Mouse (Mus musculus) CH12.LX (cell line): ENCODE data around the gene AC124502.3. TPM values are rescaled to one million over a fixed set of nuclear protein-coding genes. Genes with fewer than 3 reads are reported as not detected.

ENCODE experiments used
- DNase-seq: peaks from one replicate; pipeline ENCODE4 v3.0.0-alpha.2; 2013; ENCODE audit errors: extremely low read depth
- H3K27ac ChIP-seq: 2 replicates; pipeline ENCODE4 v1.5.1; 2012; ENCODE audit warnings: low read depth, mild to moderate bottlenecking, control low read depth, moderate library complexity; ENCODE audit not compliant: insufficient read depth
- H3K27me3 ChIP-seq: replicated peaks from 2 replicates; pipeline ENCODE3; 2012; ENCODE audit warnings: inconsistent platforms
- H3K36me3 ChIP-seq, 2 experiments: replicated peaks in 1 of 2; 2 replicates each; pipeline versions ENCODE3 to v1.6.1; 2012; ENCODE audit warnings: inconsistent platforms in 1 of 2, low read length in 1 of 2, mild to moderate bottlenecking in 1 of 2, mixed read lengths in 1 of 2, moderate library complexity in 1 of 2; ENCODE audit not compliant: control insufficient read depth in 1 of 2, insufficient read depth in 1 of 2
- H3K4me1 ChIP-seq, 2 experiments: 2 replicates each; pipeline ENCODE4 v1.6.1; 2012; ENCODE audit warnings: inconsistent platforms in 1 of 2, moderate library complexity in 1 of 2; ENCODE audit not compliant: insufficient read depth in 2 of 2, control insufficient read depth in 1 of 2
- H3K4me2 ChIP-seq: 2 replicates; pipeline ENCODE4 v1.6.1; 2012; ENCODE audit warnings: low read depth, mild to moderate bottlenecking, control low read depth; ENCODE audit not compliant: poor library complexity, insufficient read depth, severe bottlenecking
- H3K4me3 ChIP-seq, 3 experiments: fragments of 150-350 bp in 1 of 3; sonication (generic) in 1 of 3; replicated peaks in 1 of 3; 2 replicates each; pipeline versions ENCODE3 to v1.5.1; 2011 to 2012; ENCODE audit warnings: low read depth in 2 of 3, low read length in 2 of 3, mild to moderate bottlenecking in 2 of 3, moderate library complexity in 2 of 3, control low read depth in 1 of 3, improper control_type of control experiment in 1 of 3, inconsistent platforms in 1 of 3, mixed read lengths in 1 of 3; ENCODE audit not compliant: poor library complexity in 1 of 3
- H3K79me2 ChIP-seq: replicated peaks from 2 replicates; pipeline ENCODE4 v1.6.1; 2012; ENCODE audit warnings: mild to moderate bottlenecking, moderate library complexity; ENCODE audit not compliant: control insufficient read depth, poor library complexity, insufficient read depth, severe bottlenecking; ENCODE audit errors: extremely low read depth
- H3K9ac ChIP-seq: 2 replicates; pipeline ENCODE4 v1.6.1; 2012; ENCODE audit warnings: low read depth, mild to moderate bottlenecking, control low read depth, moderate library complexity; ENCODE audit not compliant: insufficient read depth
- H3K9me3 ChIP-seq: replicated peaks from 2 replicates; pipeline ENCODE3; 2012; ENCODE audit warnings: low read length, inconsistent platforms, mixed read lengths
- BHLHE40 ChIP-seq: IDR thresholded peaks from 2 replicates; pipeline ENCODE4 v1.6.1; 2011; ENCODE audit warnings: mild to moderate bottlenecking, low read depth, low read length, improper control_type of control experiment
- CHD1 ChIP-seq: IDR thresholded peaks from 2 replicates; pipeline ENCODE4 v1.6.1; 2012; ENCODE audit warnings: low read depth, low read length, improper control_type of control experiment, inconsistent platforms
- CHD2 ChIP-seq: IDR thresholded peaks from 2 replicates; pipeline ENCODE4 v1.6.1; 2011; ENCODE audit warnings: low read length, improper control_type of control experiment
- CTCF ChIP-seq, 2 experiments: IDR thresholded peaks in 1 of 2; conservative IDR thresholded peaks in 1 of 2; 2 replicates each; pipeline ENCODE4 v1.5.1; 2011 to 2012; ENCODE audit warnings: low read depth in 2 of 2, low read length in 2 of 2, improper control_type of control experiment in 1 of 2, inconsistent platforms in 1 of 2, mild to moderate bottlenecking in 1 of 2, moderate library complexity in 1 of 2
- EP300 ChIP-seq: IDR thresholded peaks from 2 replicates; pipeline ENCODE4 v1.6.1; 2011; ENCODE audit warnings: low read length, improper control_type of control experiment
- ETS1 ChIP-seq: conservative IDR thresholded peaks from 2 replicates; pipeline ENCODE4 v1.6.1; 2012; ENCODE audit warnings: low read depth, mild to moderate bottlenecking, inconsistent platforms, low read length, improper control_type of control experiment, moderate library complexity
- IRF4 ChIP-seq: IDR thresholded peaks from 2 replicates; pipeline ENCODE4 v1.6.1; 2014; ENCODE audit warnings: low read depth, mild to moderate bottlenecking, inconsistent platforms, low read length, improper control_type of control experiment
- JUND ChIP-seq: conservative IDR thresholded peaks from 2 replicates; pipeline ENCODE4 v1.6.1; 2011; ENCODE audit warnings: low read depth, low read length, improper control_type of control experiment
- KAT2A ChIP-seq: IDR thresholded peaks from 2 replicates; pipeline ENCODE4 v1.6.1; 2012; ENCODE audit warnings: low read length, improper control_type of control experiment, inconsistent platforms; ENCODE audit not compliant: insufficient replicate concordance
- MAFK ChIP-seq: IDR thresholded peaks from 2 replicates; pipeline ENCODE4 v1.6.1; 2011; ENCODE audit warnings: low read length, improper control_type of control experiment; ENCODE audit not compliant: insufficient replicate concordance
- MAZ ChIP-seq: IDR thresholded peaks from 2 replicates; pipeline ENCODE4 v1.6.1; 2012; ENCODE audit warnings: low read depth, mild to moderate bottlenecking, inconsistent platforms, low read length, improper control_type of control experiment, moderate library complexity
- NRF1 ChIP-seq: IDR thresholded peaks from 2 replicates; pipeline ENCODE4 v1.6.1; 2014; ENCODE audit warnings: low read depth, mild to moderate bottlenecking, inconsistent platforms, low read length, improper control_type of control experiment, moderate library complexity
- PAX5 ChIP-seq: IDR thresholded peaks from 2 replicates; pipeline ENCODE4 v1.6.1; 2012; ENCODE audit warnings: low read length, inconsistent platforms, mixed read lengths
- POLR2A ChIP-seq: IDR thresholded peaks from 2 replicates; pipeline ENCODE4 v1.6.1; 2011; ENCODE audit warnings: low read depth, mild to moderate bottlenecking, improper control_type of control experiment, low read length
- RAD21 ChIP-seq: IDR thresholded peaks from 2 replicates; pipeline ENCODE4 v1.6.1; 2011; ENCODE audit warnings: low read depth, mild to moderate bottlenecking, low read length, improper control_type of control experiment, moderate library complexity
- SIN3A ChIP-seq: IDR thresholded peaks from 2 replicates; pipeline ENCODE4 v1.6.1; 2012; ENCODE audit warnings: low read length, improper control_type of control experiment, inconsistent platforms
- SMC3 ChIP-seq: IDR thresholded peaks from 2 replicates; pipeline ENCODE4 v1.6.1; 2011; ENCODE audit warnings: low read depth, low read length, improper control_type of control experiment
- UBTF ChIP-seq: IDR thresholded peaks from 2 replicates; pipeline ENCODE4 v1.6.1; 2012; ENCODE audit warnings: low read depth, mild to moderate bottlenecking, inconsistent platforms, low read length, improper control_type of control experiment, moderate library complexity
- USF2 ChIP-seq: conservative IDR thresholded peaks from 2 replicates; pipeline ENCODE4 v1.6.1; 2011; ENCODE audit warnings: low read depth, low read length, improper control_type of control experiment
- ZNF384 ChIP-seq: IDR thresholded peaks from 2 replicates; pipeline ENCODE4 v1.6.1; 2012; ENCODE audit warnings: low read depth, low read length, improper control_type of control experiment, inconsistent platforms
- dilution Hi-C: fragments of 300-500 bp; cut with MboI; formaldehyde crosslinking; loops from 2 replicates; pipeline ENCODE4 v1.14.3; 2020; ENCODE audit warnings: low sequenced_read_pairs; ENCODE audit not compliant: extremely low pct_unique_long_range_greater_than_20kb, extremely low pct_ligation_motif_present
- in situ Hi-C: fragments of 300-500 bp; cut with MboI; formaldehyde crosslinking; loops from 3 replicates; pipeline ENCODE4 v1.14.3; 2019; ENCODE audit warnings: low sequenced_read_pairs, low pct_ligation_motif_present, low pct_unique_long_range_greater_than_20kb, mixed read lengths
- polyA plus RNA-seq: library from polyadenylated mRNA; unstranded; fragments of >175 nt; gene quantifications from 2 replicates; pipeline ENCODE4 v1.2.1, GENCODE M21; 2012; ENCODE audit warnings: low read depth; ENCODE audit not compliant: insufficient read length
- total RNA-seq, 2 experiments: library from RNA; depleted of rRNA; stranded (reverse); fragments of 300-350 nt in 1 of 2; fragments of >200 nt in 1 of 2; gene quantifications; 2 replicates each; pipeline ENCODE4 v1.2.3; 2012 to 2014

AC124502.3 gene
- total and polyA plus RNA-seq, 3 experiments, result 0.15 to 2.1 (median 0.29) TPM

- no peak overlapping the region for H3K9ac ChIP-seq
- peak overlapping the region in 1 of 3 experiments; percentile 40 for H3K4me3 ChIP-seq
- H3K4me2 ChIP-seq, result no peak overlapping the region
- no peak for DNase-seq
- H3K9me3 ChIP-seq, result peaks cover 5% of the 10 kb centered on the region
- no peaks in the 10 kb centered on the region for H3K79me2 ChIP-seq
- peaks cover 15 to 18% of the 10 kb centered on the region in 2 experiments for H3K4me1 ChIP-seq
- H3K27ac ChIP-seq, result no peak overlapping the region
- TF ChIP-seq JUND, result no peak
- TF ChIP-seq ZNF384, result no peak
- TF ChIP-seq MAFK, result no peak
- peaks cover 60% of the 10 kb centered on the region for H3K27me3 ChIP-seq
- peaks cover 0 to 5% of the 10 kb centered on the region in 2 experiments for H3K36me3 ChIP-seq
- in situ Hi-C loops (loop anchor here (5.0 kb wide), 1 partner anchor 42 kb away; the partner anchor contains the start of gene Brms1), dilution Hi-C loops (no loop called here)
Measured at GRCm38 (mm10) chr19:5084834-5085144, 46.1 kb downstream of the AC124502.3 start.

- H3K9ac ChIP-seq, result no peak within 1 kb of the TSS
- H3K27me3 ChIP-seq, result peaks cover 55% of the 10 kb centered on the region
- TF ChIP-seq POLR2A (no peak), EP300 (no peak), UBTF (no peak), BHLHE40 (no peak), SMC3 (no peak), CTCF (conservative IDR thresholded peaks at IDR 0.05 in 1 of 2, IDR thresholded peaks at IDR 0.05 in 1 of 2; ENCODE audit: low read depth in 2 of 2, low read length in 2 of 2) (no peak), MAZ (no peak), PAX5 (no peak), CHD2 (no peak), RAD21 (no peak), NRF1 (no peak), SIN3A (no peak), KAT2A (no peak), CHD1 (no peak), ETS1 (no peak), USF2 (no peak), IRF4 (no peak), JUND (no peak)
Measured at GRCm38 (mm10) chr19:5085145-5085863, 46.6 kb downstream of the AC124502.3 start, which contains the start of gene Tmem151a. TSS of gene Tmem151a (minus strand) at chr19:5085531.

More at GRCm38 (mm10) chr19:5085145-5085863, 46.6 kb downstream of the AC124502.3 start, which contains the start of gene Tmem151a:
- Histone ChIP-seq H3K4me1 (peaks cover 15 to 18% of the 10 kb centered on the region in 2 experiments), H3K9me3 (peaks cover 5% of the 10 kb centered on the region), H3K4me3 (peak within 1 kb of the TSS in 1 of 3 experiments; percentile 40), H3K27ac (no peak within 1 kb of the TSS), H3K79me2 (no peaks in the 10 kb centered on the region), H3K36me3 (peaks cover 0 to 9% of the 10 kb centered on the region in 2 experiments), H3K4me2 (peak within 1 kb of the TSS; percentile 72)
- in situ Hi-C loops, result loop anchor here (5.0 kb wide), 1 partner anchor 43 kb away; the partner anchor contains the start of gene Brms1
- no peak for DNase-seq
- dilution Hi-C loops, result no loop called here
